9 mouse cellular contexts compared by ENCODE assay signal in the genomic region with DNA sequence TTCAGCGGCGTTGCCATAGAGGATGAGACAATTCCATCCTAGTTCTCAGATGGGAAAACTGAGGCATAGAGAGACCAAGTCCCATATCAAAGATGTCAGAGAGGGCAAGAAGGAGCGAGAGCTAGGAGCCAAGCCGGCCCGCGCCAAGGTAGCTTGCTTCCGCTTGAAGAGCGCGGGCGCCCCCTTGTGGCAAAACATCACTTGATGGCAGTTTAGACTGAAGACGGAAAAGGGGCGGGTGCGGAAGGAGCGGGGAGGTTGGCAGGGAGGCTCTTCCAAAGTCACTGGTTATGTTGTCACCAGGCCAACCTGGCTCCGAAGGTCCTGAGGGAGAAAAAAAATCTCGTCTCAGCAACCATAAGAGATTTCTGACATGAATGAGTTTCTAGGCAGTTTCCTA. TPM values are rescaled to one million over a fixed set of nuclear protein-coding genes. Genes with fewer than 3 reads are reported as not detected.
DNase-seq lines count a peak whose midpoint lies in the region; ATAC-seq and TF ChIP-seq lines count a peak whose summit lies in the region.
"Had no signal": no experiment of that assay in that cellular context is flagged by ENCODE, and none has a peak within 500 bp of the region (broad histone marks: within the 10 kb centered on the region; RNA-seq: fewer than 3 reads in every experiment).

No protein-coding gene starts in this region.

- no peak for TF ChIP-seq POLR2A in liver, adult 2 months (IDR thresholded peaks at IDR 0.05; ENCODE audit: extremely low read depth, insufficient read depth, low read length)

- H3K79me2 ChIP-seq in liver, adult 2 months (ENCODE audit: control insufficient read depth, insufficient read depth, low read length), result no peaks in the 10 kb centered on the region

- no peaks in the 10 kb centered on the region for H3K4me1 ChIP-seq in kidney, embryonic 16.5 days (ENCODE audit: insufficient read depth, low read length)
- no peaks in the 10 kb centered on the region; the same call in 1 of the 2 replicates for H3K4me1 ChIP-seq in liver, adult 2 months (ENCODE audit: control insufficient read depth, insufficient read depth, low read length)
- H3K4me1 ChIP-seq in neural tube, embryonic 11.5 days (ENCODE audit: control insufficient read depth, insufficient read depth, low read length), result no peaks in the 10 kb centered on the region

- no peak overlapping the region for H3K4me2 ChIP-seq in kidney, embryonic 16.5 days (replicated peaks; ENCODE audit: low read depth, low read length)
- no peak overlapping the region for H3K4me2 ChIP-seq in neural tube, embryonic 11.5 days (ENCODE audit: low read depth)

- peaks cover 20% of the 10 kb centered on the region for H3K27me3 ChIP-seq in kidney, embryonic 16.5 days (ENCODE audit: insufficient read depth, low read length)
- 0 out of 2 replicates have a peak, but pooled peaks cover 2% of the 10 kb centered on the region for H3K27me3 ChIP-seq in liver, adult 2 months (ENCODE audit: control insufficient read depth, insufficient read depth, low read length)
- peaks cover 4% of the 10 kb centered on the region for H3K27me3 ChIP-seq in neural tube, embryonic 11.5 days (ENCODE audit: control insufficient read depth, insufficient read depth, low read length)

- no peaks in the 10 kb centered on the region for H3K36me3 ChIP-seq in kidney, embryonic 16.5 days (ENCODE audit: insufficient read depth, low read length)
- no peaks in the 10 kb centered on the region for H3K36me3 ChIP-seq in liver, adult 2 months (ENCODE audit: control insufficient read depth, insufficient read depth, low read length)
- H3K36me3 ChIP-seq in neural tube, embryonic 11.5 days (ENCODE audit: control insufficient read depth, insufficient read depth, low read length), result no peaks in the 10 kb centered on the region

- ATAC-seq in kidney, embryonic 16.5 days (ENCODE audit: low FRiP score, low TSS enrichment), result 0 out of 2 replicates have a peak, but pooled peaks have one; percentile 31
- ATAC-seq in neural tube, embryonic 11.5 days (ENCODE audit: insufficient read depth, low FRiP score, low TSS enrichment), result no peak

- H3K9me3 ChIP-seq in kidney, embryonic 16.5 days (ENCODE audit: low read length), result no peaks in the 10 kb centered on the region
- H3K9me3 ChIP-seq in neural tube, embryonic 11.5 days (ENCODE audit: control insufficient read depth, low read length), result no peaks in the 10 kb centered on the region

- H3K9ac ChIP-seq in kidney, embryonic 16.5 days (replicated peaks; ENCODE audit: low read length), result no peak overlapping the region
- H3K9ac ChIP-seq in liver, adult 2 months (ENCODE audit: low read depth, low read length), result no peak overlapping the region
- no peak overlapping the region for H3K9ac ChIP-seq in neural tube, embryonic 11.5 days (ENCODE audit: low read length)

- no peak overlapping the region for H3K4me3 ChIP-seq in kidney, embryonic 16.5 days (ENCODE audit: low read length)
- H3K4me3 ChIP-seq in liver, adult 2 months (ENCODE audit: insufficient read depth, low read depth, low read length), result no peak overlapping the region
- no peak overlapping the region for H3K4me3 ChIP-seq in neural tube, embryonic 11.5 days (ENCODE audit: low read depth, low read length)
- H3K4me3 ChIP-seq: erythroblast, embryonic 14.5 days had no signal

- TF ChIP-seq CTCF in liver, adult 2 months (IDR thresholded peaks at IDR 0.05; ENCODE audit: low read depth, low read length), result peak; percentile 88

- peak; percentile 85 for DNase-seq in A20 (ENCODE audit: low read depth, low spot score)
- peak; percentile 83 for DNase-seq in adrenal gland, adult 2 months
- peak; percentile 97 for DNase-seq in embryo, embryonic 11 days
- DNase-seq in gastrocnemius, postnatal 4 days (ENCODE audit: low spot score in 2 of 2), result peak; percentile 83 to 90
- DNase-seq in liver, adult 2 months (ENCODE audit: extremely low read depth, low read depth, low spot score), result peak; percentile 58
- peak; percentile 93 for DNase-seq in neural tube, embryonic 11.5 days (ENCODE audit: low spot score)
- DNase-seq in testis, postnatal 10 days (ENCODE audit: low spot score), result peak; percentile 97

- no peak overlapping the region for H3K27ac ChIP-seq in kidney, embryonic 16.5 days (ENCODE audit: low read length)
- H3K27ac ChIP-seq in liver, adult 2 months (replicated peaks; ENCODE audit: insufficient read depth, low read depth, low read length), result no peak overlapping the region
- H3K27ac ChIP-seq in neural tube, embryonic 11.5 days (ENCODE audit: low read depth, low read length), result no peak overlapping the region

- WGBS in kidney, embryonic 16.5 days, result 2% methylated on average over 16 of the region's 16 CpGs
- 4% methylated on average over 16 of the region's 16 CpGs for WGBS in liver, adult 2 months
- WGBS in neural tube, embryonic 11.5 days, result 2% methylated on average over 16 of the region's 16 CpGs

RNA-seq across cellular contexts. Expression of gene Rbm19, which starts 27.7 kb away (rescaled TPM):
- total RNA-seq in adrenal gland, adult 2 months (2021), result 10 to 100 TPM; 24.9 to 27.0 TPM
- 13.0 and 14.4 TPM in 2 replicates for polyA plus RNA-seq in adrenal gland, adult 2 months (2012; rRNA removed)
- 10 to 100 TPM; 21.8 to 25.6 TPM for total RNA-seq in gastrocnemius, postnatal 4 days (2021)
- 26.0 and 28.1 TPM in 2 replicates for polyA plus RNA-seq in kidney, embryonic 16.5 days (2015; fragmentation: Nextera tagmentation; extraction: Ambion mirVana)
- total RNA-seq in liver, adult 2 months (2014; rRNA removed), result 4.9 and 5.6 TPM in 2 replicates
- 8.2 and 9.2 TPM in 2 replicates for polyA plus RNA-seq in liver, adult 2 months (2012; rRNA removed)
- polyA plus RNA-seq in neural tube, embryonic 11.5 days (2014; fragmentation: Nextera tagmentation; extraction: Ambion mirVana), result 22.2 and 24.4 TPM in 2 replicates
